Mouse (Mus musculus) kidney, postnatal 4 days (tissue): ENCODE data around the gene Itga9.

Experiments used
- DNase-seq, 2 experiments: peaks; one replicate each; pipeline ENCODE4 v3.0.0; 2021; ENCODE audit warnings: mixed read lengths in 2 of 2

The Itga9 gene

DNA sequence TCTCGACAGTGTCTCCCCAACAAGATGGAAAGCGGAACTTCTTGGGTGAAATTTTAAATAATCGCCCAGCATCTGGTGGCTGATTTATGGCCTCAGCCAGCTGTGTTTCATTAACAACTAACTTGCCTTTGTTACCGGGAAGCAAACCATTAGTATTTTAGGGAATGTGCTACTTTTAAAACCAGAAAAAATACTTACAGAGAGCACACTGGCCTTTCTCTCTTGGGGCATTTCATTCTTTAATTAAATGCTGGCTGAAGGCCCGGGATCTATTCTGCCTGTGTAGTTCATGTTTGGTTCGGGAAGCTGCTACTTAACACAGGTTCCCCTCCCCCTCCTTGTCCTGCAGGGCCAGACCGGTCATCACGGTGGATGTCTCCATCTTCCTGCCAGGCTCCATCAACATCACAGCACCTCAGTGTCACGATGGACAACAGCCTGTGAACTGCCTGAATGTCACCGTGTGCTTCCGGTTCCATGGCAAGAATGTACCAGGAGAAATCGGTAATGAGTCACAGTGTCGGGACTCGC is 82.5 kb downstream of the Itga9 start:
- DNase-seq: peak; percentile 62 to 69

DNA sequence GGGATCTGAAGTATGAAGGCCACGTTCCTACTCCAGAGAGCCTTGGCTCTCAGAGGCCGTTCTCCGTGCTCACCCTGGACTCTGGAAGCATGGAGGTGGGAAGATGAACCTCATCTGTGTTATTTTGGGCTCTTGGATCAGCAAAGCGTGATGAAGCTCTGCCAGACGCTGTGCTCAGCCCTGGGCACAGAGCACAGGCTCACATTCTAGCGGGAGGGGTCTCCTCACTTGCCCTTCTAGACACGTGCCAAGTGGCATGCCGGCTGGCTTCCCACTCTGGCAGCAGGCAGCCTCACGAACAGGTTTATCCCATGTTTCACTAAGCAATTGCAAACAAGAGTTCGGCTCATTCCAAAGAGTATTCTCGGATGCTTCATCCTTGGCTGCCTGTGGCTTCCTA is 86.8 kb downstream of the Itga9 start:
- DNase-seq: peak in 1 of 2 experiments; percentile 57

DNA sequence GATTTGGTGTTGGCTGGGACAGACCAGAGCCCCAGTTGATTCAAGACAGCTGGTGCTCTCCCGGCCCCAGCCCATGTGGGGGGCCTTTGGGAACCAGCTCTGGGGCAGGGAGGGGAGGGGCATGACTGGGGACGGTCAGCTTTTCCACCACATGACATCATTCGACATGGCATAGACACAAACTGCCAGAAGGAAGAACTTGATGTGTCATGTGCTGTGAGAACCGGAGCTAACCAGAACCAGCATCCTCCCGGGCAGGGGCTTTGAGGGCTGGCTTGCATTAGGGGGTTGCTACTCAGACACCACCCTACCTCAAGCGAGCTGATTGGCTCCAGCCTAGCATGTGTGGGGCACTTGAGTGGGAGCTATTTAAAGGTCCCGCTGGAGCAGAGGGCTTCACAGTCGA is 87.9 kb downstream of the Itga9 start:
- peak in 1 of 2 experiments; percentile 56 for DNase-seq

DNA sequence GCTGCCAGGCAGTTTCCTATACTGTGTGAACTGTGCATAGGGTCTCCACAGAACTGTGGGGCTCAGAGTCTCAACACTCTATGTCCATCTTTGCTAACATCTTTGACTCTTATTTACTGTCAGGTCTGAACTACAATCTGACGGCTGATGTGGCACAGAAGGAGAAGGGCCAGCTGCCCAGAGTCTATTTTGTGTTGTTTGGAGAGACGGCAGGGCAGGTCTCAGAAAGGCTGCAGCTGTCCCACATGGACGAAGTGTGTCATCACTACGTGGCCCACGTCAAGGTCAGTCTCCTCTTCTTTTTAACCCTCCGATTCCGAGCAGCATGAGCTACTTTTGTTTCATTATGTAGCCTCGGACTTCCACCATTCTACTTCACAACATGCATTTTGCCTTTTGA is 91.7 kb downstream of the Itga9 start:
- no peak for DNase-seq

DNA sequence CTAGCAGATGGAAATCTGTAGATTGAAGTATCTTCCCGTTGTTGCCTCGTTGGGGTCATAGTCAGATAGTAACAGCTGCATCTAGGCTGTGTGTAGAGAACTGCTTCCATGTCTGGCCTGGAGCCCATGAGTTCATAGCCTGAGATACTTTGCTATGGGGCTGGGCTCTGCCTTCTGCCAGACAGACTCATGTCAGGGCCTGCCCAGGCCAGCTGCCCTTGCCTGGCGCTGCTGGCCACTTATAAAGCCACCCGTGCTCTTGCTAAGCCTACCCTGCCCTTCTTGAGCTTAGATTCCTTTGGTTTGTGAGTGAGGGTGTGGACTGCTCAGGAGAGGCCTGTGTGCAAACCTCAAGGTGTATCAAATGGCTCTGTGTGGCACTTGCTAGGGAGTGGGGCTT is 93.2 kb downstream of the Itga9 start:
- DNase-seq: peak in 1 of 2 experiments; percentile 55

DNA sequence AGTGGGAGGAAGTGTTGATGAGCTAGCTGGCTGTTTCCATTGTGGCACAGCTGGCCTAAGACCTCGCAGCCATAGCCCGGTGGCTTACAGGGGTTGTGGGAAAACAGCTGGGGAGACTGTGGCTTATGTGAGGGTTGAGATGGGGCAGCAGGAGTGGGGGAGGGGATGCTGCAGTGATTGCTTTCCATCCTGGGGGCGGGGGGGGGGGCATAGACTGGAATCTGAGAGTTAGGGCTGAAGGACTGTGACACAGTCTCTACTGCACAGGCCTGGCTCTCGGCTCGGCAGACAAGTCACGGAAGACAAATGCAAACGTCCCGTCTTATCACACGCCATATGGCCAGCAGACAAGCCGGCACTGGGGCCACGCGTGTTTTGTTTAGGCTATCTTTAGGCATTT is 94.4 kb downstream of the Itga9 start:
- DNase-seq: peak; percentile 41 to 48

DNA sequence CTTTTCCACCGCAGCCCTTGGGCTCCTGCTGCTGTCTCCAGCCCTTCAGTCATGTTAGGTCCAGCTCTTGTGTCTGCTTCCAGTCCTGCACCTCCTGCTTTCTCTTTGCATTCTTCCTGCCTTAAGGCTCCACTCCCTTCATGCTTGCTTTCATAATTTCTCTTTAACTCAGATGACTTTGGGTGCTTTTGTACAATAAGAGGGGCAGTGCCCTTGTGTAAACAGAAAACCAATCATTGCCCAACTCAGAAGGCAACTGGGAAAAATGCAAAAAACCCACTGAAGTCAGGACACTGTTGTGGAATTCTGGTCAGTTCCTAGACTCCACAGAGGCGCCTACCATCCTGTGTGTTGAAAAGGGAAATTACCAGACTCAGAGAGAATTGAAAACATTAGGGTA is 95.3 kb downstream of the Itga9 start:
- DNase-seq: no peak

DNA sequence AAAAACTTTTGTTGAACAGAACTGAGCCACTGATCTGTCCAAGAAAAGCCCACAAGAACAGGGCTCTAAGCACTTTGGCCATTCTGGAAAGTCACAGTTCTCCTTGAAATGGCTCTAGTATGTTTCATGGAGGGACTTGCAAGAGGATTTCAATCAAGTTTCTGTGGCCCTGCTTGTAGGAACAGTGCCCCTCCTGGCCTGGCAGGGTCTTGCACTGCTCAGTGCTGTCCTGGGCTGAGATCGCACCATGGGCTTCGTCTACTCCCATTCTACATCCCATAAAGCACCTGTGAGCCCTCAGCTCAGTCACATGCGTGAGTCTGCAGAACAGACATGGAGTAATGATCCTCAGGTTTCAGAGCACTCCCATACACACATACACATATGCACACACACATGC is 96.7 kb downstream of the Itga9 start:
- DNase-seq: peak in 1 of 2 experiments; percentile 30

DNA sequence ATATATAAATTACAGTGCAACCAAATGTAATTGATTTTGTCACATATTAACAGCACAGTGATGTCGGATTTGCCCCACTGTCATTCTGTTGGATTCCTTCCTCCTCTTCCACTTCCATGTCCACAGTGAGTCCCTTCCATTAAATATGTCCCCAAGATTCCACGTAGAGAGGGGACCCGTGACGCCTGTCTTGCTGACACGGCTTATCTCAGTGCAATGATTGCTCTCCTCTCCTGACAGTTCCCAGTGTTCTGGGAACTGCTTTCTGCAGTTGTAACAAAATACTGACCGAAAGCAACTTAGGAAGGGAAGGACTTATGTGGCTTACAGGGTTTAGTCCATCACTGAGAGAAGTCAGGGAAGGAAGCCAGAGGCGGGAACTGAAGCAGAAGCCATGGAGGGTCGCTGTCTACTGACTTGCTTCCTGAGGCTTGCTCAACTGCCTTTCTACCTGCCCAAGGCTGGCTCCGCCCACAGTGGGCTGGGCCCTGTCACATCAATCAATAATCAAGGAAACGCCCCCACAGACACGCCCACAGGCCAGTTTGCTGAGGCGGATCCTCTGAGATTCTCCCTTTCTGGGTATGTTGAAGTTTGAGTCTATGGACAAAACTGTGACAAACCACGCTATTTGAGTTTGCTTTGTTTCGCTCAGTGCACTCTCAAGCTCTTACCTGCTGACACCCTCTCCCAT is 99.0 kb downstream of the Itga9 start:
- peak; percentile 75 to 84 for DNase-seq

DNA sequence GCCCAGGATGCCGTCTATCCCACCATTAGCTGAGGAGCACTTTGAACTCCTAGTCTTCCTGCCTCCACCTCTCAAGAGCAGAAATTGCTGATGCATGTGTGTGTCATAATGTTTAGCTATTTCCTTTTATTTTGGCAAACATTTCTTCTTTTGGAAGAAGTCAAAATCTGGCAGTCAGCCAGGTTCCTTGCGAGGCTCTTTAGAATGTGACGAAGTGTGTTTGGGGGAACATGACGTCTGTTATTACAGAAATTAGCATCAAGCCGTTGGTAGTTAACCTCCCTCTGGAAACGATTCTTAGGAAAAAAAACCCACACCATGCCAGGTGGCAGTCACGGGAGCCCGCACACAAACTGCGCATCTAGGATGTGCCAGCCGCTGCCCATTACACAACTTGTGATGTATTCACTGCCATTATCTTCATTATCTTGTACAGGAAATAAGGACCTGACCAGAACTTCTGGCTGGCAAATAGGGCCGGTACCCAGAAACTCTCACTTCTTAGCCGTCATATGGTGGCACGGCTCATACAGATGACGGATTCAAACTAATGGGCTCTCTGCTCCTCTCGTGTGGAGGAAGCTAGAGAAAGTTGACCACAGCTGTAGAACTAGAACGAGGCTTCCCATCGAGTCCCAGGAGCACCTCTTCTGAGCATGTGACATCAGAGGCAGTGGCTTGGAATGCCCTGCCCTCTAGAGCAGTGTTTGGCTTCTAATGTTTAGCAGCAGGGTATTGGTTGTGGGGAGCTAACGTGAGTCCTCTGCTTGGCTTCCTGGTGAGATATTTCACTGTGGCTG is 99.9 kb downstream of the Itga9 start:
- DNase-seq: peak in 1 of 2 experiments; percentile 65

DNA sequence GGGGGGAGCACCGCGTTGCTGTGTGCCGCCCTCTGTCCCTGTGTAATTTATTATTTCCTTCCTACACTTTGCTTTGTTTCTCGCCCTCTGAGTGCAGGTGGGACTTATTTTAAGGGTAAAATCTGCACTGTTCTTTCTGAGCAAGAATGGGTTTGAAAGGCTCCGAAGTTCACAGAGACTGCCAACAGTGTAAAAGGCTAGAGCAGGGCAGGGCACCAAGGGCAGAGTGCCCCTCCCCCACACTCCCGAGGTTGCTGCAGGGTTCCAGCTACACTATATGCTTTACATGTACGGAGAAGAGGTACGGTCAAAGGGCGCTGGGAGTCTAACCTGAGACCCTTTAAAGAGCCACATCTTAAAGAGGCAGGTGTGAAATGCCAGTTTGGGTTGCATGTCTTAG is 104.1 kb downstream of the Itga9 start:
- DNase-seq: peak; percentile 48 to 66

DNA sequence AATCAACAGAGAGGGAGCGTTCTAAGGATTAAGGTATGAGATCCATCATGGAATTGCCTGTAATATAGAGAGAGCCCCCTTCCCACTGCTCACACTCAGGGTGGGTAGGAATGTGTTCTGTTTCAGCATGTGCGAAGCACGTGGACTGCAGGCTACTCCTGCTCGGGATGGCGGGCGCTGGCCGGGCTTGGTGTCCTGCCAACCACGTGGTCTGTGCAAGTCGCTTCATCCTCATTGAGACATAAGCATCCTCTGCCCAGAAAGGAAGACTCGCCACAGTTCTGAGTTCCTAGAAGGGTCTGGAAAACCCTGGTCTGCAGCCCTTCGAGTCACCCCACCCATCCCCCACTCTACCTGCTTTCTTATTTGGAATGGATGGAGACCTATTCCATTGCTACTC is 105.3 kb downstream of the Itga9 start:
- DNase-seq: peak in 1 of 2 experiments; percentile 28

DNA sequence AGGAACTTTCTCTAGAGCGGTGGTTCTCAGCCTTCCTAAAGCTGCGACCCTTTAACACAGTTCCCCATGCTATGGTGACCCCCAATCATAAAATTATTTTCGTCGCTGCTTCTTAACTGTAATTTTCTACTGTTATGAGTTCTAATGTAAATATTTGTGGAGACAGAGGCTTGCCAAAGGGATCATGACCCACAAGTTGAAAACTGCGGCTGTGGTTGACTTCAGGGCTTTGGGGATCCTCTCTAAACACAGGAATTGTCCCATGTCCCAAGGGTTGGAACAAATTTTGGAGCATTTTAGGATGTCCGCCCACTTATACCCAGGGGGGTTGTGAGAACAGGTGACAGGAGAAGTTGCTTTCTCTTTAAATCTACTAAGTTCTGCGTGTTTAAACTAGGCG is 107.0 kb downstream of the Itga9 start:
- DNase-seq: no peak

DNA sequence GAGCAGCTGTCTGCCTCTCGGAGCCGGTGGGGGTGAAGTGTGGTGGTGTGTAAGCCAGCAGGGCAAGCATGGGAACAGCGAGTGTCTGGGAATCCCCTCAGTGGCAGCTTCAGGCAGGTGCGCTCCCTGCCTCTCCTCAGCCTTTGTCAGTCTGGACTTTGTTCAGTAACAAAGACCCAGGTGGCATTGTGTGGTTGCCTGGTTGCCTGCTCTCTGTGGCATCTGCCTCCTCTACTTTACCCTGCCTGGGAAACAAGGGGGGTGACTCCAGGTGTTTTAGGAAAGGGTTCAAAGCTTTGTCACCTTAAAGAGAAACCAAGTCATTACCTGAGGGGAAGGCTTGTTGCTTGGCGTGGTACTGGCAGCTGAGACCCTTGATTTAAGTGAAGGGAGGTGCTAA is 108.0 kb downstream of the Itga9 start:
- peak in 1 of 2 experiments; percentile 22 for DNase-seq

DNA sequence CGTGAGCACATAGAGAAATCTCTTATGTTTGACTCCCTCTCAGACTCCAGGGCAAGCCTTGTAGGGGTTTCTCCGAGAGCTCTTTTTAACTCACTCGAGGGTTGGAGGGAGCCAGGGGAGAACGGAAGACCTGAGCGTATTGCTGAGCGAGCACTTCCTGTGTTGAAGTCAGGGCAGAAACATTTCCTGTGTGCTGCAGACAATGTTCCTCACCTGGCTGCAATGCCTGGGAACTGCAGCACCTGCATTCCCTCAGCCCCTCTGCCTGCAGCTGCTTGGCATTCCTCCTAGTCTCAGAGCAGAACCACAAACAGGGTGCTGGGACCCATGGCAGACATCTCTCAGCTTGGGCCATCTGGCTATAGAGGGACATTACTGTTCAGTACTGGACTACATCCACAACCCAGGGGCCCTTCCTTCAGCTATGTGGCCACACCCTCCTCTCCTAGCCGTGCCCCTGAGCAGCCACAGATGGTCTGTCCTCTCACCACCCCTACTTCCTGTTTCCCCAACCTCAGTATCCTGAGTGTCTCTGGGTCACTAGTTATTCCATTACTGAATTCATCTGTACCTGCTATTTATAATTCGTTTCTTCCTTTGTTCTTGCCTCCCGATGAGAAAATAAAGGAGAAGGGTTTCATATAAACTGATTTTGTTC is 109.6 kb downstream of the Itga9 start:
- DNase-seq: no peak

DNA sequence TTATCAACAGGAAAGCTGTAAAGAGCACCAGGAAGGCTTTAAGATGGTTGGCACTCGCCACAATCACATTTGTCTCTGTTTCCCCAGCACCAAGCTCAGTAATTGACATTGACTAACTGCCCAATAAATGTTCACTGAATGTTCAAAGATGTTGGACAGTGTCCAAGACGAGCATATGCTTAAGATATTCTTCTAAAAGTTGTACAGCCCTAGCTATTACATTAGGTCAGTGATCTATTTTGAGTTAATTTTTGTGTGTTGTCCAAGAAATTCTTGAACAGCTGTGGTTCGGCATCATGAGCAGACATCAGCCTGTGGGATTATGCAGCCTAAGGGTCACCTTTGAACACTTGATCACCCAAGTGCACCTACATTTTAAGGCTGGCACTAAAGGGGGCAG is 110.9 kb downstream of the Itga9 start:
- DNase-seq: no peak

DNA sequence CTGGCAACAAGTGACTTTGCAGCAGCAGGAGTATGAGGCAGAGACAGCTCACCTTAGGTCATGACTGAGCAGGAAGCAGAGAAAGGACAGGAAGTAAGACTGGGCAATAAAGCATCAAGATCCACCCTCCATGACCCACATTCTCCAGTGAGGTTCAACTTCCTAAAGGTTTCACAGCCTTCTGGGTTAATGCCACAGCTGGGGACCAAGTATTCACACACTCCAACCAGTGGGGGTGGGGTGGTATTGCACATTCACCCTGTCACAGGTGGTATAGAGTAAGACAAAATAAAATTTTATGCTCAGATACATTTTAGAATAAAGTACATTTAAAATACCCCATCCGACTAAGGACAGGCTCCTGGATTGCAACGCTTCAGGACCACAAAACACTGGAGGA is 112.0 kb downstream of the Itga9 start:
- no peak for DNase-seq

DNA sequence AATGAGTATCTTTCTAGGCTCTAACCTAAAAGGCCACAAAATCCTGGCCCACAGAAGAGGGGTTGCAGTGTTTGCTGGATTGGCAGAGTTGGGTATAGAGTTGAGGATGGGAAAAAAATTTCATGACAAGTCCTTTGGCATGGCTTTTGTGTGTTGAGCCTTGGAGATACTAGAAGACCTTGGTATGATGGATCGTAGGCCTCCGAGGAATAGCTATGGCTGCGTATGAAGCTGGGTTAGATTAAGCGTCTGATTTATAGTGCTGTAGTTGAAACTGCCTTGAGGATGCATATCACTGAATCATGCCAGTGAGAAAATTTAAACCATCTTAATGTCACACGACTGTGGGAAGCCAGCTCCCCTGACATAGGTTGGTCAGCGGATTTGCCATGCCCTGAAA is 114.6 kb downstream of the Itga9 start:
- no peak for DNase-seq

DNA sequence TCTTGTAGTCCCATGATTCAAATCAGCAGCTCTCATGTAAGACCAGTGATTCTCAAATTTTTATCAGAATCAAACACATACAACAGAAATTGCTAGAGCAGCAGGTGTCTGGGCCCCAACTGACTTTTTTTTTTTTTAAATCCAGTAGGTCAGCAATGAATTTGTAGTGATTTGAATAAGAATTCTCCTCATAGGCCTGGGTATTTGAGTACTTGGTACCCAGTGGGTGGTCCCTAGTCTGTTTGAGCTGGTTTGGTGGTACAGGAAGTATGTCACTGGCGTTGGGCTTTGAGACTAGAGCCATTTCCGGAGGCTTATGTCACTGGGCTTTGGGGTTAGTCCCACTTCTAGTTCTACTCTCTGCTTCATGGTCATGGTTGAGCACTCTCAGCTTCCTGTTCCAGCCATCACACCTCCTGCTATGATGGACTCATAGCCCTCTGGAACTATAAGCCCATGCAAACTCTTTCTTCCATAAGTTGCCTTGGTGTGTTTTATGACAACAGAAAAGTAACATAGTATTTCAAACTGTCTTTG is 116.4 kb downstream of the Itga9 start:
- DNase-seq: no peak

DNA sequence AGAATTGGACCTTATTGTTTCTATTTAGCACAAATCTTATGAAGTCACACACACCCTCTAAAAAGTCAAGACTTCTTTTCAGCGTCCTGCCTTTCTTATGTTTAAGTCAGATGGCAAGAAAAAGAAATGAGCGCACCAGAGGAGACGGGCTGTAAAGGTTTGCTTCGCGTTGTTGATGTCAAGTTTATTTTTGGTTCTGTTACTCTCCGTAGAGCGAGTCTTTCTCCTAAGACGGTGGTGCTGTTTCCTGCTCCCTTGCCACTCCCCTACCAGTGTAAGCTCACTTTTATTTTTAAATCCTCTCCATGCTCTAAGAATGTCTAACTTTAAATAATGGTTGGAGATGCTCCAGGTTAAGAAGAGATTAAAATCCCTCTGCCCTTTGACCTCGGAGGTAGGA is 118.6 kb downstream of the Itga9 start:
- DNase-seq: no peak

DNA sequence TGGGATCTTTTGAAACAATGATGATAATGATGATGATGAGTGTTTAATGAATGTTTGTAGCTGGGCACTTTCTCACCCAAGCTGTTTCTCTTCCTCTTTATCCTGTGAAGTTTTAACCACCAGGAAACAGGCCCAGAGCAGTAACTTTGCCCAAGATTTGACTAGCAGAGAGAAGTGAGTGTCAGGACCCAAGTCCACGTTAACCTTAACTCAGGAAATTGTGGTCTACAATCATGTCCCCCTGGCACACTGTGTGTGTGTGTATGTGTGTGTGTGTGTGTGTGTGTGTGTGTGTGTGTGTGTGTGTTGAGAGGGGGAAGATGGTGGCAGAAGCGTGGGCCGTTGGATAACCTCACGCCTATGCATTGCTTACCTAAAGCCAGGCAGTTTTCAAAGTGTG is 120.1 kb downstream of the Itga9 start:
- DNase-seq: no peak

DNA sequence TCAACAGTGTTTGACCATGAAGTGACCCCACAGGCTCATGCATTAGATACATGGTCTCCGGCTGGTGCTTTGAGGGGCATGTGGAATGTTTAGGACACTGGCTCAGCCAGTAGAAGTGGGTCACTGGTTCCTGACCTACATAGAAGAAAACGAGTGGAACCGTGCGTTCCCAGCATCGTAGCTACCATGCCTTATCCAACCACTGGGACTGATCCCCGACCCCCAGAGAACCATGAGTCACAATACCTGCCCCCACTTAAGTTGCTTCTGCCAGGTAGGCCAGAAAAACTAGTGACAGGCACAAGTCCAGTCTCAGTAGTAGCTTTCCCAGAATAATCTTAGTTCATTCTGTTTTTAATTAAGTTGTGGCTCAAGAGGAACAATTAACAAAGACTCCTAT is 121.8 kb downstream of the Itga9 start:
- no peak for DNase-seq

DNA sequence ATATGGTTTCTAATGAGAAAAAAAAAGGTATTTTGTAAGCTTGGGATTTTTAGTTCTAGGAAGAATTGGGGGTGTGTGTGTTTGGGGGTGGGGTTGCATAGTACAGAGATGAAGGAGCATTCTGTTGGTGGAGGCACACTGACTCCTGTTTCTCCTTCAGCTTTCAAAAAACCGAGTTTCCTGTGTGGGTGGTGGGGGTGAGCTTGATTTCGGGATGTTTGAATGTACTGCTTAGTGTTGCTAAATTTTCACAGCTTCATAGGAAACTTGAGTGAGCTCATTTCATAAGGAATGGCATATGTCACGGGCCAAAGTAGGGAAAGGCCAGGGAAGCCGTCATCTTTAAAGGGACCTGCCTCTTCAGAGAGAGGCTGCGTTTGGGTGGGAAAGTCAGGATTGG is 122.5 kb downstream of the Itga9 start:
- DNase-seq: no peak
